Mouse (Mus musculus): ENCODE measurements at regions not wholly inside any gene's neighbourhood (a gene's known extent, or its start where the extent isn't known, plus 50 kb on each side); places are given as distances from the start of the nearest gene placed in this dataset.
"Not testable (repeated sequence)": the region's sequence is repeated elsewhere in the genome, so short reads cannot be mapped to it uniquely, and the experiment has no call there.

GRCm38 (mm10) chr4:4299631-4300030 lies 222.3 kb upstream of the Sdr16c6 start:
- WGBS: 27% methylated on average over 1 of the region's 1 CpGs
- no peaks in the 10 kb centered on the region for H3K36me3 ChIP-seq (ENCODE audit: control insufficient read depth, insufficient read depth, low read length)
- no peak overlapping the region for H3K27ac ChIP-seq (replicated peaks; ENCODE audit: low read depth, low read length)
- no peaks in the 10 kb centered on the region for H3K27me3 ChIP-seq (ENCODE audit: control insufficient read depth, insufficient read depth, low read length)
- no peak overlapping the region for H3K4me2 ChIP-seq (replicated peaks; ENCODE audit: low read depth, low read length, severe bottlenecking)
- TF ChIP-seq POLR2A (IDR thresholded peaks at IDR 0.05; ENCODE audit: borderline replicate concordance, extremely low read depth, insufficient read depth, insufficient read length): no peak
- ATAC-seq (ENCODE audit: low FRiP score, low read depth) (no peak), DNase-seq (ENCODE audit: low spot score) (peak; percentile 32)
- H3K4me1 ChIP-seq (ENCODE audit: control insufficient read depth, insufficient read depth, low read length): 0 out of 2 replicates have a peak, but pooled peaks cover 1% of the 10 kb centered on the region
- no peaks in the 10 kb centered on the region for H3K9me3 ChIP-seq (ENCODE audit: control insufficient read depth, low read length)
- H3K4me3 ChIP-seq (replicated peaks; ENCODE audit: low read length): no peak overlapping the region
- H3K9ac ChIP-seq (ENCODE audit: low read depth, low read length, severe bottlenecking): no peak overlapping the region

DNA sequence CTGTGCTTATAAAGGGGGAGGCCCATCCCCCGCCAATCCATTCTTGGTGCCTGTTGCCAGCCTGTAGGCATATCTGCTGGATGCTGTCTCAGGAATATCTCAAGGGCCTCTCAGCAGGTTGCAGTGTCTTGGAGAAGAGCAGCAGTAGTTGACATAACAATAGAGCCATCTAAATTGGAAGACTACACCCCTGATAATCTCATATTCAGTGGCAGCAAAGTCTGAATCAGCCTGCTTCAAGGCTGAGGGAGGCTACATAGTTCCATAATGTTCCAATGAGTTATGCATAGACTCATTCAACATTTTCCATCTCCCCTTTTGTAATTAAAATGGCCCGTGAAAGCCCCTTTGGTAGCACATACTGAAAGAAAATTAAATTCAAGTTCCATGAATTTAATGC lies 172.3 kb upstream of the Sdr16c6 start:
- 61% methylated on average over 2 of the region's 2 CpGs for WGBS

DNA sequence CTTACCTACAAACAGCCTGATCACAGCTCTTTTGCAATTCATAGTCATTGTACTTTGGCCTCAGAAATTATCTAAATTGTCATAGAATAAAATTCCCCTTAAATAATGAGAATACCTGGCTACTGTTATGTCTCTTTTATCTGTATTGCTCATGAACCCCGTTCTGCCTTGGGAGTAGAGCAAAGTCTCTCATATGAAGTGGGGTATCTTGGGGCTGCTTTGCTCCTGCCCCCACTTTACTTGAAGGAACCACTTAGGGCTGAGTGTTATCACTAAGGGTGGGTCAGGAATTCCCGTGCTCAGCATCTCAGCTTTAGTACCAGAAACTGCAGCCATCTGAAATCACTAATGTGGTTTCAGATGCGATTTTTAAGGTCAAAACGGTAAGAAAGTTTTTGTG lies 170.3 kb upstream of the Sdr16c6 start:
- Histone ChIP-seq H3K4me3 (replicated peaks; ENCODE audit: low read length) (no peak overlapping the region), H3K27me3 (ENCODE audit: control insufficient read depth, insufficient read depth, low read length) (no peaks in the 10 kb centered on the region), H3K27ac (replicated peaks; ENCODE audit: low read depth, low read length) (no peak overlapping the region), H3K4me1 (ENCODE audit: control insufficient read depth, insufficient read depth, low read length) (no peaks in the 10 kb centered on the region), H3K9me3 (ENCODE audit: control insufficient read depth, low read length) (no peaks in the 10 kb centered on the region), H3K9ac (ENCODE audit: low read depth, low read length, severe bottlenecking) (no peak overlapping the region), H3K4me2 (replicated peaks; ENCODE audit: low read depth, low read length, severe bottlenecking) (no peak overlapping the region), H3K36me3 (ENCODE audit: control insufficient read depth, insufficient read depth, low read length) (no peaks in the 10 kb centered on the region)
- no peak for ATAC-seq (ENCODE audit: low FRiP score, low read depth)
- DNase-seq (ENCODE audit: low spot score): no peak
- 45% methylated on average over 4 of the region's 4 CpGs for WGBS
- TF ChIP-seq POLR2A (IDR thresholded peaks at IDR 0.05; ENCODE audit: borderline replicate concordance, extremely low read depth, insufficient read depth, insufficient read length): no peak

More for the DNA sequence above, 172.3 kb upstream of the Sdr16c6 start:
- Histone ChIP-seq H3K9me3 (ENCODE audit: control insufficient read depth, low read length) (no peaks in the 10 kb centered on the region), H3K9ac (ENCODE audit: low read depth, low read length, severe bottlenecking) (no peak overlapping the region), H3K4me2 (replicated peaks; ENCODE audit: low read depth, low read length, severe bottlenecking) (no peak overlapping the region), H3K36me3 (ENCODE audit: control insufficient read depth, insufficient read depth, low read length) (no peaks in the 10 kb centered on the region), H3K4me3 (replicated peaks; ENCODE audit: low read length) (no peak overlapping the region), H3K27ac (replicated peaks; ENCODE audit: low read depth, low read length) (no peak overlapping the region), H3K4me1 (ENCODE audit: control insufficient read depth, insufficient read depth, low read length) (no peaks in the 10 kb centered on the region), H3K27me3 (ENCODE audit: control insufficient read depth, insufficient read depth, low read length) (no peaks in the 10 kb centered on the region)
- ATAC-seq (ENCODE audit: low FRiP score, low read depth) (no peak), DNase-seq (ENCODE audit: low spot score) (no peak)
- no peak for TF ChIP-seq POLR2A (IDR thresholded peaks at IDR 0.05; ENCODE audit: borderline replicate concordance, extremely low read depth, insufficient read depth, insufficient read length)

GRCm38 (mm10) chr4:4242306-4242980 lies 165.1 kb upstream of the Sdr16c6 start:
- H3K9ac ChIP-seq (ENCODE audit: low read depth, low read length, severe bottlenecking); H3K4me2 ChIP-seq (replicated peaks; ENCODE audit: low read depth, low read length, severe bottlenecking); H3K36me3 ChIP-seq (ENCODE audit: control insufficient read depth, insufficient read depth, low read length); ATAC-seq (ENCODE audit: low FRiP score, low read depth); H3K9me3 ChIP-seq (ENCODE audit: control insufficient read depth, low read length); DNase-seq (ENCODE audit: low spot score); H3K27me3 ChIP-seq (ENCODE audit: control insufficient read depth, insufficient read depth, low read length); H3K4me3 ChIP-seq (replicated peaks; ENCODE audit: low read length); H3K4me1 ChIP-seq (ENCODE audit: control insufficient read depth, insufficient read depth, low read length); H3K27ac ChIP-seq (replicated peaks; ENCODE audit: low read depth, low read length): not testable (repeated sequence)
- WGBS: 88% methylated on average over 15 of the region's 15 CpGs

DNA sequence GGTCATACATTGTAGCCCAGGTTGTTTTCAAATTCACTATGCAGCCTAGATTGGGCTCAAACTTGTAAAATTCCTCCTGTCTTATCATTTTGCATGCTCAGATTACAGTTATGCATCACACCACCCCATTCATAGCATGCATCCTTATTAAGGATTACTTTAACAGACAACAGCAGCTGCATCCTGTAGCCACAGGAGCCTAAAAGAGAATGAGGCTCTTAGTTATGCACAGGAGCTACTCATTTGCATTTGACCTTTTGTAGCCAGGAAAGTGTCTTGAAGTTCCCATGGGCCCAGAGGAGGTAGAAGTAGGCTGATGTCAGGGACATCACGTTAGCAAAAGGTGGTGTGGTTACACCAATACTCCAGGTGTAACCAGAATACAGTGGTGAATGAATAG lies 148.9 kb upstream of the Sdr16c6 start:
- H3K9me3 ChIP-seq (ENCODE audit: control insufficient read depth, low read length): no peaks in the 10 kb centered on the region
- WGBS: 40% methylated on average over 1 of the region's 1 CpGs

More for the DNA sequence above, 148.9 kb upstream of the Sdr16c6 start:
- Histone ChIP-seq H3K4me3 (replicated peaks; ENCODE audit: low read length) (no peak overlapping the region), H3K27ac (replicated peaks; ENCODE audit: low read depth, low read length) (no peak overlapping the region), H3K4me2 (replicated peaks; ENCODE audit: low read depth, low read length, severe bottlenecking) (no peak overlapping the region), H3K9ac (ENCODE audit: low read depth, low read length, severe bottlenecking) (no peak overlapping the region), H3K4me1 (ENCODE audit: control insufficient read depth, insufficient read depth, low read length) (no peaks in the 10 kb centered on the region), H3K36me3 (ENCODE audit: control insufficient read depth, insufficient read depth, low read length) (no peaks in the 10 kb centered on the region), H3K27me3 (ENCODE audit: control insufficient read depth, insufficient read depth, low read length) (no peaks in the 10 kb centered on the region)
- DNase-seq (ENCODE audit: low spot score) (peak; percentile 20), ATAC-seq (ENCODE audit: low FRiP score, low read depth) (peak; percentile 55; the same call in 1 of the 2 replicates)
- no peak for TF ChIP-seq POLR2A (IDR thresholded peaks at IDR 0.05; ENCODE audit: borderline replicate concordance, extremely low read depth, insufficient read depth, insufficient read length)

Data from limb, embryonic 14.5 days (tissue).